Mouse (Mus musculus) sigmoid colon, adult 10 weeks (tissue): Measurements from ENCODE around the gene Gm21987. TPM values are rescaled to one million over a fixed set of nuclear protein-coding genes. Genes with fewer than 3 reads are reported as not detected.

Experiments
- polyA plus RNA-seq: library from polyadenylated mRNA; stranded (reverse); fragments of 350-450 nt; fragmentation: Illumina TruSeq; extraction: RNeasy Lipid Tissue Mini Kit (QIAGEN cat#74804); gene quantifications from one replicate; pipeline ENCODE4 v1.2.3, GENCODE M21; 2014; ENCODE audit warnings: low read depth, low replicate concordance

The Gm21987 gene
- polyA plus RNA-seq, result not detected

DNA sequence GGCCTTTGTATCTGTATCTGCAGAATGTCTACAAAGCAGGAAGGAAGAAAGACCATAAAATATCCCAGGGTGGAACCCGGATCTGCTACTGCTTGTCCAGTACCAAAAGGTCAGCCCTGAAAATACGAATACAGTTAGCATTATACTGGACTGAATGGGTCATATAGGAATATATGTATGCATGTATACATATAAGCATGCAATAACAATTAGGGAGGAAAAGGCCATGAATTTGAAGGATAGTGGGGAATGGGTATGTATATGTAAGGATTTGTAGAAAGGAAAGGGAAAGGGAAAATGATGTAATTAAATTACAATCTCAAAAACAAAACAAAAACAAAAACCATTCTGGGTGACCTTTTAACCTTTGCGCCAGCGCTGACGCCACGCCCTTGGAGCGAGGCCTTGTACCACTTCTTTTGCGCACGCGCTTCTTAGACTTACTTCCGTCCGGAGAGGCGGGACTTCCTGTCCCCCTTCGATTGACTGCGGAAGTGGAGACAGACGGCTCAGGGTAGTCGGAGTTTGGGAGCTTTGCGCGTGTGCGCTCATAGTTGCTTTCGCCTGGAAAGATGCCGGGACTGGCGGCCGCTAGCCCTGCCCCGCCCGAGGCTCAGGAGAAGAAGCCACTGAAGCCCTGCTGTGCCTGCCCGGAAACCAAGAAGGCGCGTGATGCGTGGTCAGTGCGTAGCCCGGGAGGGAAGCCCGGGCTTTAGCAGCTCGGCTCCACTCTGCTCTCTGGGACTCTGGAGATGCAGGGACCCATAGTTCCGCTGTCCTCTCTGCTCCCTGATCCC is at the start of gene Gm21987, which contains the start of gene Cox17:
Gene Gm21987, plus strand, starts transcription at position 512 of the 797 bp plus-strand sequence.
Gene Cox17, plus strand, starts transcription at position 463 of the 797 bp plus-strand sequence.

DNA sequence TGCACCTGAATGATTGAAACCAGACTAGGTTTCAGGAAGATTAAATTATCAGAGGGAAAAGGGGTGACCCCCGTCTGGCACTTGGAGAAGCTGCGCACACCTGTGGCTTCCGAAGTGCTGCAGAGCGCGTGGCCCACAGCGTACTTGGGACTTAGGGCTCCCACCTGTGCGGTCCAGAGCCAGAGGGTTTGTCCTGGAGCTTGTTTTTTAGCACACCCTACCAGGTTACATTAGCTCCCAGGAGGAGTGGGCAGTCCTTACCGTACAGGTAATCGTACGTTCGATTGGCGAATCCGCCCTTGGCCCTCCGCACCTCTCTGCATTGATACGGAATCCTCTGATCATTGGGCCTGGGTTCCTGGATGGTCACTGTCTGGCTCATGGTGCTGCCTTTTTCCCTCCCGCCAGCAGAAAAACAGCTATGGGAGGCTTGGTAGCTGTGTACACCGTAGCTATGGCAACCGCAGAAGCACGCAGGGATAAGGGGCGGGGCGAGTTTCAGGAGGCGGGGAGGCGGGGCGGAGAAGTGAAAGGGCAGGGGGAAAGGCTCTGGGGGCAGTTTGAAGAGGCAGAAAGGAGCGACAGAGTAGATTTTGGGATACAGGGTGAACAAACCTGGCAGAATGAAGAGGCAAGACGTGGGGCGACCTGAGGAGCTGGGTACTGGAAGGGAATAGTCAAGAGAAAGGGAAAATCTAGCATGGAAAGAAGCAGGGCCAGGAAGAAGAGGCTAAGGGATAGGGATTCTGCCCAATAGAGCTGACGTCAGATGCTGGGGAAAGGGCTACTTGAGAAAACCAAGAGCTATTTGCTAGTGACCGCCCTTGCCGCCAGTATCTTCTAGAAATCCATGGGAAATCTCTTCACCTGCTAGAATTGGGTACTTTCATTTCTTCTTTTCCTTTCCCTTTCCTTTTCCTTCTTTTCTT is 5.2 kb upstream of the Gm21987 start, which contains the start of gene Maats1:
Gene Maats1, minus strand, starts transcription at position 748 of the 929 bp plus-strand sequence.

GRCm38 (mm10) chr16:38361933-38362332 is 15.1 kb downstream of the Gm21987 start, which contains the start of gene Popdc2:
Gene Popdc2 (plus strand): TSS chr16:38362209.

Other genes with a start within 250 kb of the Gm21987 start
- 11.5 TPM for gene Nr1i2, start 52.2 kb upstream of the Gm21987 start, polyA plus RNA-seq
- gene Maats1, start 4.9 kb upstream of the Gm21987 start, polyA plus RNA-seq, result 0.60 TPM
- gene Cox17, start within 50 bp of the Gm21987 start, polyA plus RNA-seq, result 133 TPM
- gene Popdc2, start 15.2 kb downstream of the Gm21987 start, polyA plus RNA-seq, result 2.7 TPM
- 1.0 TPM for gene Pla1a, start 86.1 kb downstream of the Gm21987 start, polyA plus RNA-seq
- gene Adprh, start 105.7 kb downstream of the Gm21987 start, polyA plus RNA-seq, result 10.1 TPM
- 1.6 TPM for gene Cd80, start 108.5 kb downstream of the Gm21987 start, polyA plus RNA-seq
- 13.2 TPM for gene Timmdc1, start 175.6 kb downstream of the Gm21987 start, polyA plus RNA-seq
- gene Poglut1, start 203.2 kb downstream of the Gm21987 start, polyA plus RNA-seq, result 34.5 TPM
- gene Tmem39a, start 211.7 kb downstream of the Gm21987 start, polyA plus RNA-seq, result 60.2 TPM